Mouse (Mus musculus): ENCODE data around the gene Usp6nl. TPM values are rescaled to one million over a fixed set of nuclear protein-coding genes. Genes with fewer than 3 reads are reported as not detected.

The Usp6nl gene
- total and polyA plus RNA-seq, 2 experiments from 2014 or later = 5.7 to 16.7 TPM

- no peak for TF ChIP-seq CTCF (IDR thresholded peaks at IDR 0.05)
- H3K4me3 ChIP-seq (ENCODE audit: low read depth, low read length) = no peak overlapping the region
These were observed 94.7 kb downstream of the Usp6nl start for GRCm38 (mm10) chr2:6417158-6417557.

GRCm38 (mm10) chr2:6423661-6424550, 101.4 kb downstream of the Usp6nl start:
- no peaks in the 10 kb centered on the region for H3K27me3 ChIP-seq (ENCODE audit: insufficient read depth, low read length)
- no peak overlapping the region for H3K4me2 ChIP-seq (ENCODE audit: low read depth, low read length, poor library complexity, severe bottlenecking)
- no peaks in the 10 kb centered on the region for H3K9me3 ChIP-seq (ENCODE audit: low read length)
- WGBS = 87% methylated on average over 24 of the region's 24 CpGs
- no peak for TF ChIP-seq CTCF (IDR thresholded peaks at IDR 0.05)
- no peak overlapping the region for H3K4me3 ChIP-seq (ENCODE audit: low read depth, low read length)
- H3K9ac ChIP-seq (replicated peaks; ENCODE audit: low read length, poor library complexity, severe bottlenecking) = no peak overlapping the region
- no peaks in the 10 kb centered on the region for H3K4me1 ChIP-seq (ENCODE audit: insufficient read depth, low read length)
- ATAC-seq (ENCODE audit: low FRiP score) (no peak), DNase-seq (ENCODE audit: low spot score) (no peak)
- H3K27ac ChIP-seq (ENCODE audit: low read depth, low read length) = no peak overlapping the region
- peaks cover 19% of the 10 kb centered on the region for H3K36me3 ChIP-seq (ENCODE audit: insufficient read depth, low read length)

More at GRCm38 (mm10) chr2:6417158-6417557, 94.7 kb downstream of the Usp6nl start:
- Histone ChIP-seq H3K36me3 (ENCODE audit: insufficient read depth, low read length) (0 out of 2 replicates have a peak, but pooled peaks cover 6% of the 10 kb centered on the region), H3K27ac (ENCODE audit: low read depth, low read length) (no peak overlapping the region), H3K4me2 (ENCODE audit: low read depth, low read length, poor library complexity, severe bottlenecking) (no peak overlapping the region), H3K9ac (replicated peaks; ENCODE audit: low read length, poor library complexity, severe bottlenecking) (no peak overlapping the region), H3K27me3 (ENCODE audit: insufficient read depth, low read length) (no peaks in the 10 kb centered on the region), H3K9me3 (ENCODE audit: low read length) (no peaks in the 10 kb centered on the region), H3K4me1 (ENCODE audit: insufficient read depth, low read length) (no peaks in the 10 kb centered on the region)
- DNase-seq (ENCODE audit: low spot score) (no peak), ATAC-seq (ENCODE audit: low FRiP score) (no peak)
- 84% methylated on average over 11 of the region's 11 CpGs for WGBS

GRCm38 (mm10) chr2:6424851-6425250, 102.4 kb downstream of the Usp6nl start:
- DNase-seq (ENCODE audit: low spot score) = no peak
- H3K27me3 ChIP-seq (ENCODE audit: insufficient read depth, low read length) = no peaks in the 10 kb centered on the region
- no peak overlapping the region for H3K27ac ChIP-seq (ENCODE audit: low read depth, low read length)
- no peaks in the 10 kb centered on the region for H3K4me1 ChIP-seq (ENCODE audit: insufficient read depth, low read length)
- peaks cover 19% of the 10 kb centered on the region for H3K36me3 ChIP-seq (ENCODE audit: insufficient read depth, low read length)
- TF ChIP-seq CTCF (IDR thresholded peaks at IDR 0.05) = no peak
- 90% methylated on average over 5 of the region's 5 CpGs for WGBS
- no peak overlapping the region for H3K9ac ChIP-seq (replicated peaks; ENCODE audit: low read length, poor library complexity, severe bottlenecking)
- no peaks in the 10 kb centered on the region for H3K9me3 ChIP-seq (ENCODE audit: low read length)
- ATAC-seq (ENCODE audit: low FRiP score) = no peak
- H3K4me3 ChIP-seq (ENCODE audit: low read depth, low read length) = no peak overlapping the region
- H3K4me2 ChIP-seq (ENCODE audit: low read depth, low read length, poor library complexity, severe bottlenecking) = no peak overlapping the region

GRCm38 (mm10) chr2:6436085-6436950, 113.9 kb downstream of the Usp6nl start:
- Histone ChIP-seq H3K4me2 (ENCODE audit: low read depth, low read length, poor library complexity, severe bottlenecking) (no peak overlapping the region), H3K9me3 (ENCODE audit: low read length) (no peaks in the 10 kb centered on the region)

GRCm38 (mm10) chr2:6441688-6442087, 119.2 kb downstream of the Usp6nl start:
- no peak overlapping the region for H3K4me2 ChIP-seq (ENCODE audit: low read depth, low read length, poor library complexity, severe bottlenecking)
- H3K4me3 ChIP-seq (ENCODE audit: low read depth, low read length) = no peak overlapping the region
- TF ChIP-seq CTCF (IDR thresholded peaks at IDR 0.05) = no peak

More at GRCm38 (mm10) chr2:6436085-6436950, 113.9 kb downstream of the Usp6nl start:
- WGBS = 85% methylated on average over 16 of the region's 16 CpGs
- peak; percentile 91 for TF ChIP-seq CTCF (IDR thresholded peaks at IDR 0.05)
- DNase-seq (ENCODE audit: low spot score) (peak; percentile 75), ATAC-seq (ENCODE audit: low FRiP score) (peak; percentile 80; the same call in 1 of the 2 replicates)
- Histone ChIP-seq H3K27me3 (ENCODE audit: insufficient read depth, low read length) (no peaks in the 10 kb centered on the region), H3K4me3 (ENCODE audit: low read depth, low read length) (no peak overlapping the region), H3K4me1 (ENCODE audit: insufficient read depth, low read length) (no peaks in the 10 kb centered on the region), H3K9ac (replicated peaks; ENCODE audit: low read length, poor library complexity, severe bottlenecking) (no peak overlapping the region), H3K27ac (ENCODE audit: low read depth, low read length) (no peak overlapping the region), H3K36me3 (ENCODE audit: insufficient read depth, low read length) (peaks cover 12% of the 10 kb centered on the region)

More at GRCm38 (mm10) chr2:6441688-6442087, 119.2 kb downstream of the Usp6nl start:
- no peak overlapping the region for H3K27ac ChIP-seq (ENCODE audit: low read depth, low read length)
- peaks cover 24% of the 10 kb centered on the region for H3K36me3 ChIP-seq (ENCODE audit: insufficient read depth, low read length)
- no peaks in the 10 kb centered on the region for H3K27me3 ChIP-seq (ENCODE audit: insufficient read depth, low read length)
- no peaks in the 10 kb centered on the region for H3K4me1 ChIP-seq (ENCODE audit: insufficient read depth, low read length)
- no peak overlapping the region for H3K9ac ChIP-seq (replicated peaks; ENCODE audit: low read length, poor library complexity, severe bottlenecking)
- 83% methylated on average over 9 of the region's 9 CpGs for WGBS
- no peak for ATAC-seq (ENCODE audit: low FRiP score)
- H3K9me3 ChIP-seq (ENCODE audit: low read length) = no peaks in the 10 kb centered on the region
- DNase-seq (ENCODE audit: low spot score) = no peak
